Mouse (Mus musculus): ENCODE data around the gene Med27. TPM values are rescaled to one million over a fixed set of nuclear protein-coding genes. Genes with fewer than 3 reads are reported as not detected.

Gene Med27
- polyA plus RNA-seq, 1 experiment: 44.0 TPM

DNA sequence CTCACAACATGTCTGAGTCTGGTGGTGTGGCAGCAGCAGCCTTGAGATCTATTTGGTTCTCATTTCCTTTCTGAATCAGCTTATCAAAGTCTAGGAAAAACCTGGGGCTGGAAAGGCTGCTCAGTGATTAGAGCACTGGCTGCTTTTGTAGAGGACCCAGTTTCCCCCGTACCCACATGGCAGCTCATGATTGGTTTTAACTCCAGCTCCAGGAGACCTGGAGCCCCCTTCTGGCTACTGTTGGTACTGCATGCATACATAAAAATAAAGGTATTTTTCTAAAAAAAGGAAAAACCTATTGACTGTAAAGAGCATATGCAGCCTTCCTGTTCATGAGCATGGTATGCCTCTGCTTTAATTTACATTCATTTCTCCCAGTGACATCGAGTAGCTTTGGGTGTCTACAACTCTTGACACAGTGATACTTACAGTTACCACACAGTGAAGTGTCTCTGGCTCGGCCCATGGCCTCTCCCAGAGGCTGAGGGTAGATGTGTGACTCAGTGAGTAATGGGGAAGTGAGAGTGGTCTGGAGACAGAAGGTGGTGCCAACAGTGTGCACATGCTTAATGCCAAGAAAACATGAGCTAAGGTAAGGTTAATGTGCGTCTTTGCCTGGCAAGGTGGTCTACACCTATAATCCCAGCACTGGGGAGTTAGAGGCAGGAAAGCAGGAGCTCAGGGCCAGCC, 207.5 kb downstream of the Med27 start:
- no peak overlapping the region for H3K4me3 ChIP-seq
- H3K4me2 ChIP-seq (ENCODE audit: low read depth): no peak overlapping the region
- no peak overlapping the region for H3ac ChIP-seq (ENCODE audit: control insufficient read depth, insufficient read length)
- no peaks in the 10 kb centered on the region for H3K36me3 ChIP-seq (ENCODE audit: control insufficient read depth, insufficient read depth)
- peaks cover 38% of the 10 kb centered on the region for H3K27me3 ChIP-seq (ENCODE audit: control insufficient read depth, insufficient read depth, insufficient read length)
- no peak for TF ChIP-seq USF1 (IDR thresholded peaks at IDR 0.05; ENCODE audit: low read depth)
- TF ChIP-seq CEBPB (IDR thresholded peaks at IDR 0.05; ENCODE audit: insufficient read depth, poor library complexity, severe bottlenecking): no peak
- TF ChIP-seq POLR2AphosphoS2 (IDR thresholded peaks at IDR 0.05; ENCODE audit: insufficient read length, low read depth): no peak
- no peak for TF ChIP-seq TCF3 (IDR thresholded peaks at IDR 0.05; ENCODE audit: insufficient read length, low read depth)
- no peak for TF ChIP-seq REST (IDR thresholded peaks at IDR 0.05; ENCODE audit: insufficient read depth, insufficient read length)
- no peaks in the 10 kb centered on the region for H3K79me2 ChIP-seq (ENCODE audit: control insufficient read depth, insufficient read depth)

DNA sequence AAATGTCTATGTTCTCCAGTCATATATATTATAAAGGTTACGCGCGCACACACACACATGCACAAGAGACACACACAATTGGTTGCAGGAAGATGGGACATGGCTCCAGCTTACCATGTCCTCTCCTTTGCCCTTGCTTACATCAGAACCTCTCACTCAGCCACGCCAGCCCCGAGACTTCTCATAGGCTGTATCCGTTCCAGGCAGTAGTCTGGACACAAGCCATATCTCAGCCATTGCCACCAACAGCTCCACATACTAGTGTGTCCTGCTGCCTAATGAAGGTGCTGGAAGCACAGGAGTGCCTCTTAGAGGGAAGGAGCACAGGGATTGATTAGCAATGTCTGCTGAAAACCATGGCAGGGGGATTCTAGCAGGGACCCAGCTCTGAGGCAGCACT, 211.9 kb downstream of the Med27 start:
- Histone ChIP-seq H3K4me3 (no peak overlapping the region), H3K79me2 (ENCODE audit: control insufficient read depth, insufficient read depth) (no peaks in the 10 kb centered on the region), H3ac (ENCODE audit: control insufficient read depth, insufficient read length) (no peak overlapping the region), H3K36me3 (ENCODE audit: control insufficient read depth, insufficient read depth) (no peaks in the 10 kb centered on the region), H3K4me2 (ENCODE audit: low read depth) (no peak overlapping the region), H3K27me3 (ENCODE audit: control insufficient read depth, insufficient read depth, insufficient read length) (peaks cover 21% of the 10 kb centered on the region)
- TF ChIP-seq MAX (IDR thresholded peaks at IDR 0.05; ENCODE audit: low read depth) (no peak), E2F4 (IDR thresholded peaks at IDR 0.05; ENCODE audit: insufficient read depth) (no peak), POLR2A (IDR thresholded peaks at IDR 0.05; ENCODE audit: insufficient read length, low read depth) (no peak), POLR2AphosphoS2 (IDR thresholded peaks at IDR 0.05; ENCODE audit: insufficient read length, low read depth) (no peak), REST (IDR thresholded peaks at IDR 0.05; ENCODE audit: insufficient read depth, insufficient read length) (no peak), TCF12 (IDR thresholded peaks at IDR 0.05; ENCODE audit: insufficient read depth, poor library complexity, severe bottlenecking) (no peak), MYOD1 (IDR thresholded peaks at IDR 0.05; ENCODE audit: control insufficient read depth in 1 of 3, insufficient read length in 2 of 3, low read depth in 2 of 3) (no peak), CEBPB (IDR thresholded peaks at IDR 0.05; ENCODE audit: insufficient read depth, poor library complexity, severe bottlenecking) (no peak), MYOG (IDR thresholded peaks at IDR 0.05; ENCODE audit: control insufficient read depth in 1 of 3, insufficient read depth in 1 of 3, insufficient read length in 2 of 3, low read depth in 2 of 3) (no peak), SRF (IDR thresholded peaks at IDR 0.05; ENCODE audit: control insufficient read depth, insufficient read length, low read depth) (no peak), TCF3 (IDR thresholded peaks at IDR 0.05; ENCODE audit: insufficient read length, low read depth) (no peak), USF1 (IDR thresholded peaks at IDR 0.05; ENCODE audit: low read depth) (no peak)

GRCm38 (mm10) chr2:29559955-29560354, 213.3 kb downstream of the Med27 start:
- Histone ChIP-seq H3ac (ENCODE audit: control insufficient read depth, insufficient read length) (no peak overlapping the region), H3K4me2 (ENCODE audit: low read depth) (no peak overlapping the region), H3K79me2 (ENCODE audit: control insufficient read depth, insufficient read depth) (no peaks in the 10 kb centered on the region), H3K27me3 (ENCODE audit: control insufficient read depth, insufficient read depth, insufficient read length) (peaks cover 24% of the 10 kb centered on the region), H3K4me3 (no peak overlapping the region), H3K36me3 (ENCODE audit: control insufficient read depth, insufficient read depth) (no peaks in the 10 kb centered on the region)
- TF ChIP-seq TCF12 (IDR thresholded peaks at IDR 0.05; ENCODE audit: insufficient read depth, poor library complexity, severe bottlenecking) (no peak), USF1 (IDR thresholded peaks at IDR 0.05; ENCODE audit: low read depth) (no peak), MYOD1 (IDR thresholded peaks at IDR 0.05; ENCODE audit: control insufficient read depth in 1 of 3, insufficient read length in 2 of 3, low read depth in 2 of 3) (no peak), MYOG (IDR thresholded peaks at IDR 0.05; ENCODE audit: control insufficient read depth in 1 of 3, insufficient read depth in 1 of 3, insufficient read length in 2 of 3, low read depth in 2 of 3) (no peak), CEBPB (IDR thresholded peaks at IDR 0.05; ENCODE audit: insufficient read depth, poor library complexity, severe bottlenecking) (no peak), REST (IDR thresholded peaks at IDR 0.05; ENCODE audit: insufficient read depth, insufficient read length) (no peak), MAX (IDR thresholded peaks at IDR 0.05; ENCODE audit: low read depth) (no peak), E2F4 (IDR thresholded peaks at IDR 0.05; ENCODE audit: insufficient read depth) (no peak)

DNA sequence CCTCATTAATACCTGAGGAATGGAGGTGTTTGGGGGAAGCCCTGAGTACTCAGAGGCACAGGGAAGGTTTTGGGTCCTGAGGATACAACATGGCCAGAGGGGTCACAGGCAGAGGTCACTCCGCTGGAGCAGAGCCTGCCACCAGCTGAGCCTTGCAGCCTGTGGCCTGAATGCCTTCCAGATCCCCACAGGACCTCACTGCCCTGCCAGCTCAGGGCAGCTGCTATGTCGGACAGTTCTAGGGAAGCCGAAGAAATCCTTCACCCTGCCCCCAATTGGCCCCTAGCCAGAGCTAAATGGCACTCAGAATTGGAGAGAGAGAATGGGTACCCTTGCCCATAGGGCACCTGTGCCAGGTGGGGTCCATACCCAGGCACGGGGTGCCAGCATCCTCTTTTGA, 214.8 kb downstream of the Med27 start:
- Histone ChIP-seq H3K79me2 (ENCODE audit: control insufficient read depth, insufficient read depth) (no peaks in the 10 kb centered on the region), H3ac (ENCODE audit: control insufficient read depth, insufficient read length) (no peak overlapping the region), H3K36me3 (ENCODE audit: control insufficient read depth, insufficient read depth) (no peaks in the 10 kb centered on the region), H3K4me3 (no peak overlapping the region), H3K4me2 (ENCODE audit: low read depth) (no peak overlapping the region), H3K27me3 (ENCODE audit: control insufficient read depth, insufficient read depth, insufficient read length) (peaks cover 39% of the 10 kb centered on the region)
- TF ChIP-seq USF1 (IDR thresholded peaks at IDR 0.05; ENCODE audit: low read depth): no peak
- no peak for TF ChIP-seq MAX (IDR thresholded peaks at IDR 0.05; ENCODE audit: low read depth)
- TF ChIP-seq POLR2A (IDR thresholded peaks at IDR 0.05; ENCODE audit: insufficient read length, low read depth): no peak
- TF ChIP-seq E2F4 (IDR thresholded peaks at IDR 0.05; ENCODE audit: insufficient read depth): no peak
- TF ChIP-seq TCF3 (IDR thresholded peaks at IDR 0.05; ENCODE audit: insufficient read length, low read depth): no peak
- no peak for TF ChIP-seq CEBPB (IDR thresholded peaks at IDR 0.05; ENCODE audit: insufficient read depth, poor library complexity, severe bottlenecking)
- TF ChIP-seq TCF12 (IDR thresholded peaks at IDR 0.05; ENCODE audit: insufficient read depth, poor library complexity, severe bottlenecking): no peak
- no peak for TF ChIP-seq SRF (IDR thresholded peaks at IDR 0.05; ENCODE audit: control insufficient read depth, insufficient read length, low read depth)
- no peak for TF ChIP-seq MYOD1 (IDR thresholded peaks at IDR 0.05; ENCODE audit: control insufficient read depth in 1 of 3, insufficient read length in 2 of 3, low read depth in 2 of 3)
- TF ChIP-seq POLR2AphosphoS2 (IDR thresholded peaks at IDR 0.05; ENCODE audit: insufficient read length, low read depth): no peak
- no peak for TF ChIP-seq MYOG (IDR thresholded peaks at IDR 0.05; ENCODE audit: control insufficient read depth in 1 of 3, insufficient read depth in 1 of 3, insufficient read length in 2 of 3, low read depth in 2 of 3)
- TF ChIP-seq REST (IDR thresholded peaks at IDR 0.05; ENCODE audit: insufficient read depth, insufficient read length): no peak

- no peak overlapping the region for H3ac ChIP-seq (ENCODE audit: control insufficient read depth, insufficient read length)
- TF ChIP-seq E2F4 (IDR thresholded peaks at IDR 0.05; ENCODE audit: insufficient read depth) (no peak), TCF3 (IDR thresholded peaks at IDR 0.05; ENCODE audit: insufficient read length, low read depth) (no peak), MYOG (IDR thresholded peaks at IDR 0.05; ENCODE audit: control insufficient read depth in 1 of 3, insufficient read depth in 1 of 3, insufficient read length in 2 of 3, low read depth in 2 of 3) (no peak), TCF12 (IDR thresholded peaks at IDR 0.05; ENCODE audit: insufficient read depth, poor library complexity, severe bottlenecking) (no peak), SRF (IDR thresholded peaks at IDR 0.05; ENCODE audit: control insufficient read depth, insufficient read length, low read depth) (no peak), USF1 (IDR thresholded peaks at IDR 0.05; ENCODE audit: low read depth) (no peak), MAX (IDR thresholded peaks at IDR 0.05; ENCODE audit: low read depth) (no peak), POLR2AphosphoS2 (IDR thresholded peaks at IDR 0.05; ENCODE audit: insufficient read length, low read depth) (no peak), REST (IDR thresholded peaks at IDR 0.05; ENCODE audit: insufficient read depth, insufficient read length) (no peak), CEBPB (IDR thresholded peaks at IDR 0.05; ENCODE audit: insufficient read depth, poor library complexity, severe bottlenecking) (no peak)
Measured at GRCm38 (mm10) chr2:29563986-29564385, 217.4 kb downstream of the Med27 start.

More at GRCm38 (mm10) chr2:29563986-29564385, 217.4 kb downstream of the Med27 start:
- no peaks in the 10 kb centered on the region for H3K36me3 ChIP-seq (ENCODE audit: control insufficient read depth, insufficient read depth)
- H3K27me3 ChIP-seq (ENCODE audit: control insufficient read depth, insufficient read depth, insufficient read length): peaks cover 34% of the 10 kb centered on the region
- peak overlapping the region; percentile 40 for H3K4me2 ChIP-seq (ENCODE audit: low read depth)
- H3K79me2 ChIP-seq (ENCODE audit: control insufficient read depth, insufficient read depth): no peaks in the 10 kb centered on the region
- H3K4me3 ChIP-seq: no peak overlapping the region

Measured in myocyte (in vitro differentiated cells).